Mouse (Mus musculus) thymus, postnatal 36 days (tissue): ENCODE measurements around the gene Olfr283.
"Not testable (repeated sequence)": the region's sequence is repeated elsewhere in the genome, so short reads cannot be mapped to it uniquely, and the experiment has no call there.

Experiments used
- DNase-seq, 2 experiments: peaks; one replicate each; pipeline ENCODE4 v3.0.0; 2022; ENCODE audit warnings: mixed read lengths in 2 of 2

The Olfr283 gene

GRCm38 (mm10) chr15:98380846-98381245 lies at the start of gene Olfr283:
Olfr283 (minus strand) TSS chr15:98380946.
- DNase-seq: no peak

GRCm38 (mm10) chr15:98425188-98425587 lies 44.4 kb upstream of the Olfr283 start:
- no peak for DNase-seq

- DNase-seq: no peak
Measured at GRCm38 (mm10) chr15:98424753-98425152, 44.0 kb upstream of the Olfr283 start.

- DNase-seq: no peak
Measured at GRCm38 (mm10) chr15:98424326-98424725, 43.6 kb upstream of the Olfr283 start.

GRCm38 (mm10) chr15:98420897-98421296 lies 40.2 kb upstream of the Olfr283 start:
- DNase-seq: no peak

GRCm38 (mm10) chr15:98418096-98418495 lies 37.4 kb upstream of the Olfr283 start:
- DNase-seq: no peak

GRCm38 (mm10) chr15:98417285-98417684 lies 36.5 kb upstream of the Olfr283 start:
- peak; percentile 5 to 8 for DNase-seq

- not testable (repeated sequence) for DNase-seq
Measured at GRCm38 (mm10) chr15:98416802-98417201, 36.1 kb upstream of the Olfr283 start.

GRCm38 (mm10) chr15:98415996-98416395 lies 35.2 kb upstream of the Olfr283 start:
- DNase-seq: no peak

- DNase-seq: no peak
Measured at GRCm38 (mm10) chr15:98410249-98410648, 29.5 kb upstream of the Olfr283 start.

GRCm38 (mm10) chr15:98409635-98410034 lies 28.9 kb upstream of the Olfr283 start:
- DNase-seq: no peak

- DNase-seq: no peak
Measured at GRCm38 (mm10) chr15:98408406-98409060, 27.8 kb upstream of the Olfr283 start.

- DNase-seq: no peak
Measured at GRCm38 (mm10) chr15:98402356-98402755, 21.6 kb upstream of the Olfr283 start.

- DNase-seq: no peak
Measured at GRCm38 (mm10) chr15:98397136-98397535, 16.4 kb upstream of the Olfr283 start.

GRCm38 (mm10) chr15:98391903-98392187 lies 11.1 kb upstream of the Olfr283 start:
- DNase-seq: no peak

- no peak for DNase-seq
Measured at GRCm38 (mm10) chr15:98391081-98391902, 10.5 kb upstream of the Olfr283 start.

GRCm38 (mm10) chr15:98389796-98390195 lies 9.1 kb upstream of the Olfr283 start:
- DNase-seq: peak; percentile 46 to 52

GRCm38 (mm10) chr15:98387621-98388020 lies 6.9 kb upstream of the Olfr283 start:
- no peak for DNase-seq

GRCm38 (mm10) chr15:98378209-98378608 lies 2.5 kb downstream of the Olfr283 start:
- DNase-seq: no peak

GRCm38 (mm10) chr15:98340887-98341286 lies 39.9 kb downstream of the Olfr283 start, which contains the start of gene Olfr284:
Olfr284 (minus strand) TSS chr15:98340987.
- DNase-seq: no peak
